Mouse (Mus musculus) brain, embryonic 14.5 days (tissue): ENCODE measurements around the gene Slc23a2. TPM values are rescaled to one million over a fixed set of nuclear protein-coding genes. Genes with fewer than 3 reads are reported as not detected.

Experiments
- DNase-seq: peaks from one replicate; pipeline ENCODE4 v3.0.0-alpha.2; 2011; ENCODE audit warnings: low read depth
- CTCF ChIP-seq: fragments of 200-500 bp; IDR thresholded peaks from 2 replicates; pipeline ENCODE4 v1.5.1; 2012; ENCODE audit warnings: inconsistent platforms, mild to moderate bottlenecking, moderate library complexity, borderline replicate concordance; ENCODE audit not compliant: insufficient read depth, insufficient read length; ENCODE audit errors: extremely low read depth
- POLR2A ChIP-seq: fragments of 200-500 bp; IDR thresholded peaks from 2 replicates; pipeline ENCODE4 v1.6.1; 2012; ENCODE audit warnings: mild to moderate bottlenecking, inconsistent platforms, borderline replicate concordance; ENCODE audit not compliant: poor library complexity, insufficient read depth, insufficient read length, severe bottlenecking; ENCODE audit errors: extremely low read depth
- polyA plus RNA-seq: library from polyadenylated mRNA; depleted of rRNA; stranded (reverse); fragments of >200 nt; gene quantifications from 2 replicates; pipeline ENCODE4 v1.2.3, GENCODE M21; 2012; rRNA removed

The Slc23a2 gene
- polyA plus RNA-seq, 1 experiment = 40.9 TPM

- DNase-seq = no peak
Measured at GRCm38 (mm10) chr2:132018156-132018555, 126.8 kb downstream of the Slc23a2 start.

GRCm38 (mm10) chr2:132017611-132018010 lies 127.3 kb downstream of the Slc23a2 start:
- TF ChIP-seq CTCF (no peak), POLR2A (no peak)
- no peak for DNase-seq

More at GRCm38 (mm10) chr2:132018156-132018555, 126.8 kb downstream of the Slc23a2 start:
- no peak for TF ChIP-seq POLR2A
- no peak for TF ChIP-seq CTCF

GRCm38 (mm10) chr2:132016034-132016433 lies 128.9 kb downstream of the Slc23a2 start:
- DNase-seq = peak; percentile 59
- TF ChIP-seq CTCF (no peak), POLR2A (no peak)

- no peak for DNase-seq
- TF ChIP-seq CTCF (no peak), POLR2A (no peak)
Measured at GRCm38 (mm10) chr2:132013152-132013551, 131.8 kb downstream of the Slc23a2 start.

- no peak for DNase-seq
- TF ChIP-seq POLR2A (no peak), CTCF (no peak)
Measured at GRCm38 (mm10) chr2:132010781-132011180, 134.1 kb downstream of the Slc23a2 start.

- TF ChIP-seq CTCF (no peak), POLR2A (no peak)
Measured at GRCm38 (mm10) chr2:132008186-132008585, 136.7 kb downstream of the Slc23a2 start.

GRCm38 (mm10) chr2:132007475-132007819 lies 137.5 kb downstream of the Slc23a2 start:
- no peak for DNase-seq
- TF ChIP-seq CTCF (no peak), POLR2A (no peak)

More at GRCm38 (mm10) chr2:132008186-132008585, 136.7 kb downstream of the Slc23a2 start:
- DNase-seq = no peak

GRCm38 (mm10) chr2:132006561-132007474 lies 138.1 kb downstream of the Slc23a2 start:
- DNase-seq = peak; percentile 26

GRCm38 (mm10) chr2:132005445-132005844 lies 139.5 kb downstream of the Slc23a2 start:
- TF ChIP-seq POLR2A (no peak), CTCF (no peak)
- no peak for DNase-seq

More at GRCm38 (mm10) chr2:132006561-132007474, 138.1 kb downstream of the Slc23a2 start:
- TF ChIP-seq CTCF (no peak), POLR2A (no peak)

GRCm38 (mm10) chr2:132004495-132005136 lies 140.3 kb downstream of the Slc23a2 start:
- TF ChIP-seq CTCF = no peak
- no peak for TF ChIP-seq POLR2A

GRCm38 (mm10) chr2:132003916-132004315 lies 141.0 kb downstream of the Slc23a2 start:
- DNase-seq = no peak
- TF ChIP-seq CTCF (no peak), POLR2A (no peak)

More at GRCm38 (mm10) chr2:132004495-132005136, 140.3 kb downstream of the Slc23a2 start:
- DNase-seq = no peak

Other genes with a start within 250 kb of the Slc23a2 start
- gene Prnp, start 235.2 kb downstream of the Slc23a2 start, polyA plus RNA-seq = 99.5 and 108 TPM in 2 replicates
- not detected in 2 replicates for gene Prn, start 235.2 kb downstream of the Slc23a2 start, polyA plus RNA-seq
- gene Prnd, start 194.2 kb downstream of the Slc23a2 start, polyA plus RNA-seq = 12.5 and 13.5 TPM in 2 replicates
- 17.4 and 34.9 TPM in 2 replicates for gene Rassf2, start 114.8 kb downstream of the Slc23a2 start, polyA plus RNA-seq
- gene Tmem230, start 102.7 kb upstream of the Slc23a2 start, polyA plus RNA-seq = 56.9 and 77.4 TPM in 2 replicates
- 158 and 255 TPM in 2 replicates for gene Pcna, start 108.2 kb upstream of the Slc23a2 start, polyA plus RNA-seq
- 39.5 and 59.5 TPM in 2 replicates for gene Cds2, start 118.0 kb upstream of the Slc23a2 start, polyA plus RNA-seq
- gene Prokr2, start 240.3 kb upstream of the Slc23a2 start, polyA plus RNA-seq = 3.5 and 5.7 TPM in 2 replicates